Mouse (Mus musculus) limb, embryonic 14.5 days (tissue): ENCODE measurements around the gene Alg2. TPM values are rescaled to one million over a fixed set of nuclear protein-coding genes. Genes with fewer than 3 reads are reported as not detected.

ENCODE experiments used
- ATAC-seq: fragments of 200-750 bp; cut with Nextera tagmentation; 2 replicates; pipeline ENCODE4 v1.8.0; 2017; ENCODE audit warnings: low read depth, moderate number of reproducible peaks, moderate TSS enrichment; ENCODE audit not compliant: low FRiP score
- DNase-seq: peaks from one replicate; pipeline ENCODE4 v3.0.0-alpha.2; 2015; ENCODE audit warnings: low spot score
- H3K27ac ChIP-seq: fragments of 300-500 bp; sonication (generic); replicated peaks from 2 replicates; pipeline ENCODE4 v1.5.1; 2014; ENCODE audit warnings: low read depth, mild to moderate bottlenecking, low read length, moderate library complexity, mixed read lengths
- H3K27me3 ChIP-seq: fragments of 300-500 bp; sonication (generic); 2 replicates; pipeline ENCODE4 v1.6.1; 2014; ENCODE audit warnings: low read length, mixed read lengths; ENCODE audit not compliant: control insufficient read depth, insufficient read depth
- H3K36me3 ChIP-seq: fragments of 300-500 bp; sonication (generic); 2 replicates; pipeline ENCODE4 v1.6.1; 2014; ENCODE audit warnings: mild to moderate bottlenecking, low read length, moderate library complexity, mixed read lengths; ENCODE audit not compliant: control insufficient read depth, insufficient read depth
- H3K4me1 ChIP-seq: fragments of 300-500 bp; sonication (generic); 2 replicates; pipeline ENCODE4 v1.6.1; 2014; ENCODE audit warnings: antibody characterized with exemption, low read length, mixed read lengths; ENCODE audit not compliant: control insufficient read depth, insufficient read depth
- H3K4me2 ChIP-seq: fragments of 300-500 bp; sonication (generic); replicated peaks from 2 replicates; pipeline ENCODE4 v1.6.1; 2014; ENCODE audit warnings: low read depth, mild to moderate bottlenecking, low read length, moderate library complexity; ENCODE audit not compliant: severe bottlenecking
- H3K4me3 ChIP-seq: fragments of 300-500 bp; sonication (generic); replicated peaks from 2 replicates; pipeline ENCODE4 v1.5.1; 2014; ENCODE audit warnings: low read length
- H3K9ac ChIP-seq: fragments of 300-500 bp; sonication (generic); 2 replicates; pipeline ENCODE4 v1.6.1; 2014; ENCODE audit warnings: mild to moderate bottlenecking, low read depth, low read length, moderate library complexity; ENCODE audit not compliant: severe bottlenecking
- H3K9me3 ChIP-seq: fragments of 300-500 bp; sonication (generic); 2 replicates; pipeline ENCODE4 v1.6.1; 2016; ENCODE audit warnings: low read length; ENCODE audit not compliant: control insufficient read depth
- POLR2A ChIP-seq: fragments of 200-500 bp; IDR thresholded peaks from 2 replicates; pipeline ENCODE4 v1.8.0; 2012; ENCODE audit warnings: inconsistent platforms, mild to moderate bottlenecking, moderate library complexity, borderline replicate concordance; ENCODE audit not compliant: insufficient read depth, insufficient read length; ENCODE audit errors: extremely low read depth
- WGBS: fragments of 180-500 bp; shearing (Covaris S2); extraction: QIAGEN DNeasy Blood & Tissue Kit; methylation state at CpG from one replicate; pipeline ENCODE4 v1.1.7; 2014; 5-methylcytosine and 5-hydroxymethylcytosine counted together
- polyA plus RNA-seq, 2 experiments: library from polyadenylated mRNA; depleted of rRNA in 1 of 2; stranded (reverse) in 1 of 2; unstranded in 1 of 2; fragments of >200 nt; fragmentation: Nextera tagmentation in 1 of 2; extraction: Ambion mirVana in 1 of 2; gene quantifications; 2 replicates each; pipeline versions ENCODE4 v1.2.1 to v1.2.3; 2012 to 2014

Gene Alg2
- polyA plus RNA-seq, 2 experiments, result 37.3 to 68.1 TPM

DNA sequence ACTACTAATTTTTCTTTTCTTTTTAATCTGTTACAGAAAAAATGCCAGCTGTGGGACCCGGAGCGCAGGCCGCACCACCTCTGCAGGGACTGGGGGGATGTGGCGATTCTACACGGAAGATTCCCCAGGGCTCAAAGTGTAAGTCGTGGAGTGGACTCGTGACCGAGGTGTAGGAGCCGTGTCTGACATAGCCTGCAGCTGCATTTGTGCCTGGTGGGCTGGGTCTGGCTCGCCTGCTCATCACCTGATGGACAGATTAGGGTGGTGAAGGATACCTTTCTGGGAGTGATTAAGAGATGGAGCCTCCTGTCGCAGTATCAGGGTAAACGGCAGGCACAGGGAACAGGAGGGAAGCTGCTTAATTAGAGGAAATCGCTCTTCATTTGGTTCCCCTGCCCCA, 6.0 kb upstream of the Alg2 start:
- no peak overlapping the region for H3K27ac ChIP-seq
- H3K4me2 ChIP-seq, result no peak overlapping the region
- TF ChIP-seq POLR2A, result no peak
- H3K27me3 ChIP-seq, result no peaks in the 10 kb centered on the region
- no peak for DNase-seq
- no peak overlapping the region for H3K4me3 ChIP-seq
- H3K36me3 ChIP-seq, result peaks cover 80% of the 10 kb centered on the region
- H3K9me3 ChIP-seq, result no peaks in the 10 kb centered on the region
- H3K9ac ChIP-seq, result no peak overlapping the region
- 92% methylated on average over 13 of the region's 13 CpGs for WGBS
- ATAC-seq, result no peak
- H3K4me1 ChIP-seq, result peaks cover 11% of the 10 kb centered on the region; the same call in 1 of the 2 replicates

DNA sequence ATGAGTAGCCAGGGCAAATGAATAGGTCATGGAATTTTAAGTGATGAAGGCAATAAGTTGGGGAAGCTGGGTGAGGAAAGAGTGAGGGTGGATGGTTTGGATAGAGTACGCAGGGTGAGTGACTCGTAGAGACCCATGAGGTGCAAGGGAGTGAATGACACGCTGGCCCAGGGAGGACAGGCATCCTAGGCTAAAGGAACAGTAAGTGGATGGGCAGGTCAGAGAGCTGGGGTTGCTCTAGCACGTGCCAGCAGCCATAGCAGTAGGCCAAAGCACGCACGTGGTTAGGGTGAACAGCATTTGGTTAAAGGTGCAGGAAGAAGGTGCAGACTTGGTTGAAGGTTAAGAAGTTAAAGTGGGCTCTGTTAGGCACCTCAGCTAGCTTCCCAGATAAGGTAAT, 3.4 kb upstream of the Alg2 start:
- Histone ChIP-seq H3K9ac (no peak overlapping the region), H3K27ac (no peak overlapping the region), H3K4me1 (peaks cover 16% of the 10 kb centered on the region), H3K4me2 (no peak overlapping the region), H3K36me3 (peaks cover 63% of the 10 kb centered on the region), H3K4me3 (no peak overlapping the region), H3K9me3 (no peaks in the 10 kb centered on the region), H3K27me3 (no peaks in the 10 kb centered on the region)
- no peak for ATAC-seq
- DNase-seq, result no peak
- WGBS, result 92% methylated on average over 6 of the region's 6 CpGs
- TF ChIP-seq POLR2A, result no peak

DNA sequence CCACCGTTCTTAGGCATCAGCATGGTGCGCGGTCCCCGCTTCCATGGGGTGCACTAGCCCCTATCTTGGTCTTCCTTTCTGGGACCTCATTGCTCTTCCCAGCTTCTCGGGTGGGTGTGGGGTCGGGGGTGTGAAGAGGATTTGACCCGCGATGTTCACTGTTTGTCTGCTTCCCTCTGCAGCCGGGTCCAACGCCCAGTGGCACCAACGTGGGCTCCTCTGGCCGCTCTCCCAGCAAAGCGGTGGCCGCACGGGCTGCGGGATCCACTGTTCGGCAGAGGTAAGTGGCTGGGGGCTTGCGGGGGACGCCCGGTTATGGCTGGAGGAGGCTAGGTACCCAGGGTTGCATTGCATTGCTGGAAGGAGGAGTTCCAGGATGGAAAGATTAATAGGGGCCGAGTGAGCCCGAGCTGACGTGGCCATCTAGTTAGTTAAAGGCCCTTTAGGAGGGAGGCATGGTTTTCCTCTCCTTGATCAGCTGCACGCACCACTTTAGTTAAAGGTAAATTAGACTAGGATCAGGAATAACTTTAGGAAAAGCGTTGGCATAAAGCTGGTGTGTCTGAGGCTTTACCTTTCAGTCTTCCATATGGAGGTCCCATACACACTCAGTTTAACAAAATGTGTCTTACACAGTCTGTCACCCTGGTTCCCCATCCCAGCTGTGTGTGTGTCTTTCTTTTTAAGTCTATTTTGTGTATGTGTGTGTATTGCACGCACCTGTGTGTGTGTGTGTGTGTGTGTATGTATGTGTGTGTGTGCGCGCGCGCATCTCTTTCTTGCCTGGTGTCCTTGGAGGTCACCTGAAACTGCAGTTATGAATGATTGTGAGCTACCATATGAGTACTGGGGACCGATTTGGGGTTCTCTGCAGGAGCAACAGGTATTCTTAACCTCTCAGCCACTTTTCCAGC, 854 bp upstream of the Alg2 start:
- Histone ChIP-seq H3K27ac (peak overlapping the region; percentile 94), H3K27me3 (no peaks in the 10 kb centered on the region), H3K9ac (peak overlapping the region; percentile 87), H3K36me3 (peaks cover 60% of the 10 kb centered on the region), H3K4me2 (peak overlapping the region; percentile 61), H3K4me1 (peaks cover 16% of the 10 kb centered on the region), H3K9me3 (peaks cover 5% of the 10 kb centered on the region), H3K4me3 (peak overlapping the region; percentile 79)
- no peak for TF ChIP-seq POLR2A
- peak; percentile 24 for DNase-seq
- WGBS, result 11% methylated on average over 31 of the region's 31 CpGs
- no peak for ATAC-seq

DNA sequence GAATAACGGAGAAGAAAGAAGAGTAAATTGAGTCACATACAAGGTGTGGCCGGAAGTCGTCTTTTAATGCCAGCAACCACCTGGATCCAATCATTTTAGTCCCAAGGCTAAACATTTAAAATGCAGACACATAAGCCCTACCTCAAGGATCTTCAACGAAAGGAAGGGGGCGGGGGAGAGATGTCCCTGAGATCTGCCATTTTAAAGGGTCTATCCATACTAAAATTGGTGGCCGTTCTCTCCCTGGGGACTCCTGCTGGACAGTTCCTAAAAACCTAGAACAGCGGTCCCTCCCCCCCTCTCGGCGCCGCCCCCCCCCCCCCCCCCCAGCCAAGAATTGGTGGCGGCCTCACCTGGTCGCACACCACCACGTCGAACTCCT, 556 bp downstream of the Alg2 start:
- H3K4me1 ChIP-seq, result peaks cover 16% of the 10 kb centered on the region
- no peak for ATAC-seq

DNA sequence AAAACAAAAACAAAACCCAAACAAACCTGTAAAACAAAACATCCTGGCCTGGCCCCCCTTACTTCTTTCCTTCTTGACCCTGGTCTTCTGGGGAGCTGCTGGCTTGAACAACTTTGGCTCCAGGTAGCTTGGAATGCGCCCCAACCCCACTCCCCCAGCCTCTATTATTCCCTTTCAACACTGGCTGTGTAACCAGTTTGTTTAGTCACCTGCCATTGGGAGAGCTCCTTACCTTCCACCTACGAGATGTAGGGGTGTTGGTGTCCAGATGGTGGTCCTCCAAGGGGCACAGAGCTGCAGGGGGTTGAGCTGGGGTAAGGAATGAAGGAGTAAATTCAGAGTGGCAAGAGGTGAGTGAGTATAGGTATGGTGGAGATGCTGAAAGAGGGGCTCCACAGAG, 6.9 kb downstream of the Alg2 start:
- TF ChIP-seq POLR2A, result no peak
- no peak overlapping the region for H3K9ac ChIP-seq
- no peaks in the 10 kb centered on the region for H3K27me3 ChIP-seq
- no peak for ATAC-seq
- no peak overlapping the region for H3K4me3 ChIP-seq
- DNase-seq, result no peak
- whole genome bisulfite sequencing, result 91% methylated on average over 2 of the region's 2 CpGs
- H3K36me3 ChIP-seq, result peaks cover 51% of the 10 kb centered on the region
- no peaks in the 10 kb centered on the region for H3K4me1 ChIP-seq
- no peak overlapping the region for H3K27ac ChIP-seq
- peaks cover 26% of the 10 kb centered on the region for H3K9me3 ChIP-seq
- no peak overlapping the region for H3K4me2 ChIP-seq

More for the DNA sequence above, 556 bp downstream of the Alg2 start:
- peak overlapping the region; percentile 61 for H3K4me2 ChIP-seq
- peak overlapping the region; percentile 94 for H3K27ac ChIP-seq
- H3K9me3 ChIP-seq, result peaks cover 18% of the 10 kb centered on the region
- H3K36me3 ChIP-seq, result peaks cover 61% of the 10 kb centered on the region
- 1% methylated on average over 9 of the region's 14 CpGs for WGBS
- DNase-seq, result peak; percentile 45
- peak overlapping the region; percentile 87 for H3K9ac ChIP-seq
- H3K27me3 ChIP-seq, result no peaks in the 10 kb centered on the region
- no peak for TF ChIP-seq POLR2A
- H3K4me3 ChIP-seq, result peak overlapping the region; percentile 79
